Mouse (Mus musculus): ENCODE results near the gene Plxnc1. TPM values are rescaled to one million over a fixed set of nuclear protein-coding genes. Genes with fewer than 3 reads are reported as not detected.

Plxnc1 gene
- total RNA-seq, 2 experiments from 2014 or later: 2.0 to 3.0 TPM

- intact Hi-C loops (cut with DNase I): no loop called here
- peak in 1 of 2 experiments; percentile 17 for DNase-seq
Observed at GRCm38 (mm10) chr10:94923337-94923762, 21.3 kb downstream of the Plxnc1 start.

DNA sequence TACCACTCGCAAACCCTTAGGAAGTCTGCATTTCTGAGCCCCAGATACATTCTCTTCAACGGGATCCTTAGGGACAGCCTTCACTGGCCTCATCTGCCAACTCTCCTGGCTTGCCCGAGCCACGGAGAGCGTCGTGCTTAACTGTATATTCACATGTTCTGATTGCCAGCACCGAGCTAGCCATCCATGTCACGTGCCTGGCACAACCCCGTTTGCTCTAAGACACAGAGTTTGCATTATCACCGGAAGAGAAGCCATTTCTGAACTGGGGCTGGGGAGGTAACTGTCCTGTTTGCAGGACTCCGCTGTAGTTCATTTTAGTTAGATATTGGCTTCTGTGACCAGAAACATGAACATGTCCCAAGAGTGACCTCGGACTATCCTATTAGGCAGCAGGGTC is 21.8 kb downstream of the Plxnc1 start:
- no peak for DNase-seq
- intact Hi-C loops (cut with DNase I): no loop called here

- intact Hi-C loops (cut with DNase I): no loop called here
- no peak for DNase-seq
Observed at GRCm38 (mm10) chr10:94921751-94922150, 22.9 kb downstream of the Plxnc1 start.

GRCm38 (mm10) chr10:94920526-94920925 is 24.1 kb downstream of the Plxnc1 start:
- DNase-seq: no peak
- intact Hi-C loops (cut with DNase I): no loop called here

- no peak for DNase-seq
- intact Hi-C loops (cut with DNase I): no loop called here
Observed at GRCm38 (mm10) chr10:94919960-94920359, 24.7 kb downstream of the Plxnc1 start.

- intact Hi-C loops (cut with DNase I): no loop called here
- DNase-seq: peak; percentile 21 to 48
Observed at GRCm38 (mm10) chr10:94919552-94919951, 25.1 kb downstream of the Plxnc1 start.

- intact Hi-C loops (cut with DNase I): no loop called here
- DNase-seq: no peak
Observed at GRCm38 (mm10) chr10:94918618-94919017, 26.0 kb downstream of the Plxnc1 start.

GRCm38 (mm10) chr10:94917990-94918389 is 26.6 kb downstream of the Plxnc1 start:
- intact Hi-C loops (cut with DNase I): no loop called here
- no peak for DNase-seq

DNA sequence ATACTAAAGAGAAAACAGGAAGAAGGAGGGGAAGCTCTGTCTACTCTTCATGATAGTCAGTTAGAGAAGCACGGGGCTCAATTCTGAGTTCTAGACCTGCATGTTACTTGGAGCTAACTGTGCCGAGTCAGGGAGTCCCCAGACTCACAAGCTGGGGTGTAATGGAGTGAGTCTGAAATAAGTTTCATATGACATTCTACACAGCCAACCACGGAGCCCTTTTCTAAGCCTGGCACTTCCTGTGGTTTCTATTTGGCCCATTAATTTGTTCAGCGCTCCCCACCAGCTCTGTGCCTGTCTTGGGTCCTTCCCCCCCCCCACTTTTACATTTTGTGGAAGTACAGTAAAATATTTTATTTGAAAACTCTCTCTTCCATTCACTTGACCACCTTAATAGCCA is 27.3 kb downstream of the Plxnc1 start:
- DNase-seq: no peak
- intact Hi-C loops (cut with DNase I): no loop called here

DNA sequence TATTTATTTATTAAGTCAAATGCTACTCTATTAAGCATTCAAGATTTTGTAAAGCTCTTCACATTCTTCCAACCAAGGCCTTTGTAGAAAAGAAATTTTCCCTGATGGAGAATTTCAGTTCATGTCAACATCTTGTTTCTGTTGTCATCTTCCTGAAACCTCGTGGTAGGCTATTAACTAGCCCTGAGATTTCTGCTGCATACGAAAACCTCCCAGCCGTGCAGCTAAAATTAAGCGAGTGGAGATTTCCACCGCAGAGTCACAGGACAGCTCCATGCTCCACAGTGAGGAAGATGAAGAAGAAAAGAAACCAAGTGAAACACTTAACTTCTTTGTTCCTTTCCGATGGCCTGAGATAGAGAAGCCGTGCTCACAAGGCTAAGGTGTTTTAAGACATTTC is 28.0 kb downstream of the Plxnc1 start:
- DNase-seq: no peak
- intact Hi-C loops (cut with DNase I): no loop called here

GRCm38 (mm10) chr10:94915746-94916145 is 28.9 kb downstream of the Plxnc1 start:
- intact Hi-C loops (cut with DNase I): no loop called here
- DNase-seq: no peak

- no peak for DNase-seq
- intact Hi-C loops (cut with DNase I): no loop called here
Observed at GRCm38 (mm10) chr10:94914081-94914480, 30.6 kb downstream of the Plxnc1 start.

DNA sequence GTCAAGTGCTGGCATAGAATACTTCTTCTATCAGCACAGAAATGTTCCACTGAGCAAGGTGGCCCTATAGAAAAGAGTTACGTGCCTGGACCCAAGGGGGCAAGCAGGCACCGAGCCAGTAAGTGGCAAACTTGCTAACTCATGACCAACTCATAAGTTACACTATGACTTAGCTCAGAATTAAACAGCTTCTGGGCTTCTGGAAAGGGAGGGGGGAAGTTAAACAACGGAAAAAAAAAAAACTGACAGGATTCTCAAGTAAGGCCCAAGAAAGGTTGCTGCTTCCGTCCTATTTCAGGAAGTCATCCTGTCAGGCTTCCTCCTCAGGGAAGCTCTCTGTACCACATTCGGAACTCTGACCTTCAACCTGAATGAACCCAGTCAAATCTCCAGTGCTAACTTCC is 31.3 kb downstream of the Plxnc1 start:
- intact Hi-C loops (cut with DNase I): no loop called here

DNA sequence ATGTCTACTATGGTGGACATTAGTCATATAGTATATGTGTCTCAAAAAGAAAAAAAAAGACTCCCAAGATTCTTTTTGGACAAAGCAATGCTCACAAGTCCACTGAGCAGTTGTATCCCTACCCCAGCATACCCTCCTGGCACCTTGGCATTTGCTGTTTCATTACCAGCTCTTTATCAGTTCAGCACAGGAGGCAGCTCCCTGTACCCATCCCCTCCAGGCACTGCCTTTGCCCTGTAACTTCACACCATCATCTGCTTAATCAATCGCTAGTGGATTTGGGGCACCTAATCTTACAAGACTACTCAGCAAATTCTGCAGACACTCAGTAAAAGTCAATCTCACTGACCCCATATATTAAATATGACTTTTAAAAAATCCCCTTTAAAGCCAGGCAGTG is 32.1 kb downstream of the Plxnc1 start:
- intact Hi-C loops (cut with DNase I): no loop called here
- no peak for DNase-seq

More for the DNA sequence above, 31.3 kb downstream of the Plxnc1 start:
- DNase-seq: no peak

- intact Hi-C loops (cut with DNase I): no loop called here
Observed at GRCm38 (mm10) chr10:94911102-94911501, 33.5 kb downstream of the Plxnc1 start.

DNA sequence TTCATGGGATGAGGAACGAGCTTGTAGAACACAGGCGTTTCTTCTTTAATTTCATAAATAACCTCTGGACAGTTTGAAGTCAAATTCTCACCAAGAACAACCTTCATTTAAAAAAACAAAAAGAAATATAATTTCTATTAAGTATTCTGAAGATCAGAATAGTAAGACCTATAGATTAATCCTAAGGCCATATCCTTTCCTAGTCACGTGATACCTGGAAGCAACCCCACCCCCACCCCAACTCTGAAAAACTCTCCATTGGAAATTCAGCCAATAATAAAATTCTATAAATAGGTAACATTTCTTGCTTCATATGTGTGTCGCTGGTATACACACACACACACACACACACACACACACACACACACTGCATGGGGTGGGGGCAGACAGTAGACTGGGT is 34.1 kb downstream of the Plxnc1 start:
- intact Hi-C loops (cut with DNase I): no loop called here
- DNase-seq: no peak

More at GRCm38 (mm10) chr10:94911102-94911501, 33.5 kb downstream of the Plxnc1 start:
- DNase-seq: no peak

DNA sequence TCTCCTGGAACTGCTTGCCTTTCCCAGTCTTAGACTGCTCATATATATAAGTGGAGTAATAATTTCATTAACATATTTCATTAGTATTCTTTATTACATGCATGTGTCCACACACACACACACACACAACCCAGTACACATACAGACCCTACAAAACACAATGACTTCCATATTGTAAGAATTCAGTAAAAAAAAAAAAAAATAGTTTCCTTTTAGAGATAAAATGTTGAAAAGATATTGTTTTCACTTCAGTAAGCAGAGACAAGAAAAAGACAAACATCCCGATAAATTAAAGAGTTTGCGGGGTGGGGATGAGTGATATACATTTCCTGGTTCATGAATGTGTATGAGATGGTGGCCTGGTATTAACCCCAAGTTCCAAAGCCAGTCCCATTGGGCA is 34.8 kb downstream of the Plxnc1 start:
- intact Hi-C loops (cut with DNase I): no loop called here
- DNase-seq: no peak

DNA sequence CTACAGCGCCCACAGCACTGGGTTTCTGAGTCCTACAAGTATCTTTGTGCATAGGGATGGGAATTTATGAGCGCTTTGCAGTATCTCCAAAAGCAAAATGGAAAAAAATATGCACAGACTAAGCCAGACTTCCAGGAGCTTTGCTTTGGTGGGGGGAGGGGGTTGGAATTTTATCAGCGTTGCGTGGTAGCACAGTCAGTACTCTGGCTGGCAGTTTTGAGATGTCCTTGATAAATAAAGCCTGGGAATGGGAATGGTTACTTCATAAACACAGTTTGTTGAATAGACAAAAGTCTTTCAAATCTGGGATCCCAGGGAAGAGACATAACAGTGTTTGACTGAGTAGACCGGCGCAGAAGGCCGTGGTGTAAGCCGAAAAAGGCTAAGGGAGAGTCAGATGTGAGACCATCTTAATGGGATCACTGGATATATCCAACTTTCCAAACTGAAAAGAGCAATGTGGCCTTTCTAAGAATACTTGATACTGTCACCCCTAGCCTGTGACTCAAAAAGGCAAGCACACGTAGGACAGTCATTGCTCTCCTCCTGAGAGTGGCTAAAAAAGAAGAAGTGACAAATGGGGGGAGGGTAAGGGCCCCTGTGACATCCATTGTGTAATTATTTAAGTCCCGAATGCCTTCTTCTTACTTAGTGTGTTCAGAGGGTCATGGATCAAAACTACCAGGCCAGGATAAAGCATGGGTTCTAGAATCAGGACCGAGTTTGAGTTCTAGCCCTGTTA is 35.5 kb downstream of the Plxnc1 start:
- intact Hi-C loops (cut with DNase I): no loop called here
- no peak for DNase-seq

DNA sequence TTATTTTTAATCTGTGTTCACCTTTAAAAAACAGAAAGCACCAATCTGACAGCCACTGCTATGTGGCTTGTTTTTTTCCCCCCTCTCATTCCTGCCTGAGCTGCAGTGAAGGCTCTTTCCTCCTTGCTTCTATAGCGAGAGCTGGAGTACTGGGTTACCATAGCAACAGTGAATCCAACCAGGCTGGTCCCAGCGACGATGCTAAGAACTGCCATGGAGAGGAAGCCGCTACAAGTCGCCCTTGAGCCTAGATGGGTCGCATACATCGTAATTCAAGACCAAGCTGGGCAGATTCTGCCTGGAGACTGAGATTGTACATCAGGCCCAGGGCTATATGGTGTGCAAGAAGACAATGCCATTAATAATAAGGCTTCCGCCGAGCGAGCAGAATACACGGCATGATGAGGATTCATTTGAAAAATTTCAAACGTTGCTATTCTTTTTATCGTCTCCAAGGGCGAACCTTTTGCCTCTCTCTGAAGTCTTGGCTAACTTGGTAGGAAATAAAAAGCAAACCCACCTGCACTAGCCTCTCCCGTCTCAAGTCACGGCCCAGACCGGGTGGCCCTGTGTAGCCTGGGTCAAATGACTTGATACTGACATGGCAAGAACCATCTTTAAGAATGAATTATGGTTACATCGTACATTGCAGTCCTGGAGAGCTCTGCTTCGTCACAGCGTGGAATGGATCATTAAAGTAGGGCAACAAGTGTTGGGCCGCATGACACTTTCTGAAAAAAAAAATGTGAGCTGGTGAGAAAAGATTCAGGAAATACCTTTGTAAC is 38.8 kb downstream of the Plxnc1 start:
- DNase-seq: no peak
- intact Hi-C loops (cut with DNase I): no loop called here

DNA sequence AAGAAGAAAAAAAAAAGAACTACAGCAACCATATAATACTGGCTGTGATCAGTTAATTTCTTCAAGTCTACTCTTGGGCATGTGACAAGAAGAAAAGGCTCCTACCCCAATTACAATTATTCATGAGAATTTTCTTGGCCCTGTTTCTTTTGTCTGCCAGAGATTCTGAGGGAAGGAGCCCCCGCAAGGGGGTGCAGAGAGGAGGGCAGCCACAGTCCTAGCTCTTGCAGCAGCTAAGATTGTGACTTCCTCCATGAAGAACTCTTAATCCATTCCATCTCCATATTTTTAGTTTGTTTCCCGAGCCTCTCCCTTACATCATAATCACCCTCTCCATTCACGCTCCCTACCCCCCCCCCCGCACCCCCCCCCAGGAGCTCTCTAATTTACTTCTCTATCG is 39.4 kb downstream of the Plxnc1 start:
- intact Hi-C loops (cut with DNase I): no loop called here
- DNase-seq: no peak

- intact Hi-C loops (cut with DNase I): no loop called here
- DNase-seq: no peak
Observed at GRCm38 (mm10) chr10:94896950-94897349, 47.7 kb downstream of the Plxnc1 start.

DNA sequence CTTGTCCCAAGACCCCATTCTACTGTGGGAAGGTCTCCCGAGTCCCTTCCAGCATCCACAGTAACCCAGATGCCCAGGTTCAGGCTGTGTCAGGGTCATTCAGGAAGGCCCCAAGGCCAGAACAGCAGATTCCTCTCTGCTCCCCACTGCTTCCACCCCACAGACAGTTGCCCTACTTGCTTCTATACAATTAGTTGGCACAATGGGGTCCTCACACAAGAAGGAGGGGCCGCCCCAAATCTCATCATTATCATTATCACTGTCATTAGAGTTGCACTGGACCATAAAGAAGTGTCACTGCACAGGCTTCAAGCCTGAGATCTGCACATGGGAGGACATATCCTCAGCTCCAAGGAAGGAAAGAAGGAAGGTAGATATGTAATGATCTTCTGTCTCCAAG is 48.3 kb downstream of the Plxnc1 start:
- intact Hi-C loops (cut with DNase I): no loop called here
- no peak for DNase-seq
